Mouse (Mus musculus): Measurements from ENCODE around the gene Acbd6. TPM values are rescaled to one million over a fixed set of nuclear protein-coding genes. Genes with fewer than 3 reads are reported as not detected.

Acbd6 gene
- total and polyA plus RNA-seq, 2 experiments, result 14.8 to 71.5 TPM

DNA sequence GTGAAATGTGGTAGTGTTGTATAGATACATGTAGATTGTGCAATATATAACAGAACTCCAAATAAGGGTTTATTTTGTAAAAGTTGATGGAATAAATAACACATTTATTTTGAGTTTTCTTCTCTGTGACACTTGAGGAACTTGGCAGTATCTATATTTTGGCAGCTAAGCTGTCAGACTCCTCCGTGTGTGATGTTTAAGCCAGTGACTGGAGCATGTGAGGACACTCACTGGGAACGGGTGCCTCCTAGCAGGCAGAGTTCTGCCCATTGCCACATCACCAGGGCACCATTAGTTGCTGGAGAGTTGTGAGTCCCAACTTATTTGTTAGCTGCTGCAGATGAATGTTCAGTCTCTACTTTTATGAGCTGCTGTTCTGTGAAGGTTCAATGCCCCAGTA lies 30.0 kb downstream of the Acbd6 start:
- H3K27ac ChIP-seq (replicated peaks; ENCODE audit: insufficient read depth, low read depth, low read length), result no peak overlapping the region
- no peak overlapping the region for H3K9ac ChIP-seq (ENCODE audit: low read depth, low read length)
- H3K36me3 ChIP-seq (ENCODE audit: control insufficient read depth, insufficient read depth, low read length), result no peaks in the 10 kb centered on the region; the same call in 1 of the 2 replicates
- H3K4me1 ChIP-seq (ENCODE audit: control insufficient read depth, insufficient read depth, low read length), result no peaks in the 10 kb centered on the region
- no peak for DNase-seq (ENCODE audit: extremely low read depth, low read depth, low spot score)
- TF ChIP-seq POLR2A (IDR thresholded peaks at IDR 0.05; ENCODE audit: extremely low read depth, insufficient read depth, low read length) (no peak), CTCF (IDR thresholded peaks at IDR 0.05; ENCODE audit: low read depth, low read length) (no peak)
- H3K4me3 ChIP-seq (ENCODE audit: insufficient read depth, low read depth, low read length), result no peak overlapping the region
- no peaks in the 10 kb centered on the region; the same call in 1 of the 2 replicates for H3K79me2 ChIP-seq (ENCODE audit: control insufficient read depth, insufficient read depth, low read length)
- H3K27me3 ChIP-seq (ENCODE audit: control insufficient read depth, insufficient read depth, low read length), result no peaks in the 10 kb centered on the region
- 61% methylated on average over 2 of the region's 2 CpGs for WGBS

DNA sequence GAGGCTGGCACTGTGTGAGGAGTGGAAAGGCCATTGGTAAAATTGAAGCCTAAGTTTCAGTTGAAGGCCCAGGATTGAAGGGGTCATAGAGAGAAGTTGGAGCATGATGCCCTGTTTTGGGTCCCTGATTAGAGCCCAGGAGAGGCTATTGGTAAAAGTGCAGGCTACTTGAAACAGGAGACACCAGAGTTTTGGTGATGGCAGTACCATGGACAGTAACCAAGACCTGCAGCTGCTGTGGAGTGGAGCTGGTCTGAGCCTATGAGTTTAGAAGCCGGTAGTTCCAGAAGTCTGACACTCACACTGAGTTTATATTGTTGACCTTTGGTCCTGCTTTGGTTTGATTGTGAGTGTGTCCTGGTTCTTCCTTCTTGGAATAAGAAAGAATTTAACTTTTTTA lies 36.2 kb downstream of the Acbd6 start:
- WGBS, result 17% methylated on average over 1 of the region's 1 CpGs
- H3K4me3 ChIP-seq (ENCODE audit: insufficient read depth, low read depth, low read length), result no peak overlapping the region
- no peak overlapping the region for H3K9ac ChIP-seq (ENCODE audit: low read depth, low read length)
- no peaks in the 10 kb centered on the region for H3K36me3 ChIP-seq (ENCODE audit: control insufficient read depth, insufficient read depth, low read length)
- TF ChIP-seq POLR2A (IDR thresholded peaks at IDR 0.05; ENCODE audit: extremely low read depth, insufficient read depth, low read length), result no peak
- TF ChIP-seq CTCF (IDR thresholded peaks at IDR 0.05; ENCODE audit: low read depth, low read length), result no peak
- H3K79me2 ChIP-seq (ENCODE audit: control insufficient read depth, insufficient read depth, low read length), result no peaks in the 10 kb centered on the region; the same call in 1 of the 2 replicates
- no peak overlapping the region for H3K27ac ChIP-seq (replicated peaks; ENCODE audit: insufficient read depth, low read depth, low read length)
- peak; percentile 18 for DNase-seq (ENCODE audit: extremely low read depth, low read depth, low spot score)
- no peaks in the 10 kb centered on the region; the same call in 1 of the 2 replicates for H3K4me1 ChIP-seq (ENCODE audit: control insufficient read depth, insufficient read depth, low read length)
- H3K27me3 ChIP-seq (ENCODE audit: control insufficient read depth, insufficient read depth, low read length), result no peaks in the 10 kb centered on the region

DNA sequence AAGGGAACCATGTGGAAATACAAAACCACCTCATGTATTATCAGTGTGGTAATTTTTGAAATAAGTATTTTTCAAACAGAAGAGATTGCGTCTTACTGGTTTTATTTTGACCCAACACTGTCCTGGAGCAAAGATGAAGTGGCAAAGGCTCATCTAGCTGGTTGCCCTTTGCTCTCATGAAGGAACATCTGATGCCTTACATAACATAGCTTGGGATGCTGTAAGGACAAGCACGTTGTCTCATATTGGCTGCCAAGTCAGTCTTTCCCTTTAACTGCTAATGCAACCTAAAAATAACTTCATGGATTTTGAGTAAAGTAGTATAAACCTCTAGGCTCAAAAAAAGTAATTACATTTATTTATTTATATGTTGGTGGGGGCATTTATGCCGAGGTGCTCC lies 38.7 kb downstream of the Acbd6 start:
- Histone ChIP-seq H3K79me2 (ENCODE audit: control insufficient read depth, insufficient read depth, low read length) (no peaks in the 10 kb centered on the region), H3K4me1 (ENCODE audit: control insufficient read depth, insufficient read depth, low read length) (no peaks in the 10 kb centered on the region; the same call in 1 of the 2 replicates), H3K9ac (ENCODE audit: low read depth, low read length) (no peak overlapping the region), H3K4me3 (ENCODE audit: insufficient read depth, low read depth, low read length) (no peak overlapping the region), H3K27ac (replicated peaks; ENCODE audit: insufficient read depth, low read depth, low read length) (no peak overlapping the region), H3K36me3 (ENCODE audit: control insufficient read depth, insufficient read depth, low read length) (no peaks in the 10 kb centered on the region), H3K27me3 (ENCODE audit: control insufficient read depth, insufficient read depth, low read length) (no peaks in the 10 kb centered on the region)
- no peak for TF ChIP-seq CTCF (IDR thresholded peaks at IDR 0.05; ENCODE audit: low read depth, low read length)
- no peak for TF ChIP-seq POLR2A (IDR thresholded peaks at IDR 0.05; ENCODE audit: extremely low read depth, insufficient read depth, low read length)
- peak; percentile 49 for DNase-seq (ENCODE audit: extremely low read depth, low read depth, low spot score)
- 56% methylated on average over 3 of the region's 3 CpGs for WGBS

DNA sequence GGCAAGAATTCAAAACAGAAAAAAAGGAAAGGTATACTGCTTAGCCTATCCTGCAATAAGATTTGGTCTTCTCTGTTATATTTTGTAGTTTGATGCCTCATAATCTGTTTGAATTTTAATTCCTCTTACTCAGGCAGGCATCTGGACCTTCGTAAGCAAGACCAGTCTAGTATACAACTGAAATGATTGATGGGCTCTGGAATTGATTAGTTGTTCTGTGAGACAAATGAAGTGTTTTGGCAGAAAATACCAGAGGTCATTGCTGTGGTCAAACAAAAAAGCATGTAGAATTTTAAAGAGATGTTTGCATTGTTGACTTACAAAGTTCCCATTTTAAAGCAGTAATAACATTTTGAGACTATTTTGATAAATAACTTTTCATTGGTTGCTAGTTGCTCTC lies 46.8 kb downstream of the Acbd6 start:
- no peaks in the 10 kb centered on the region for H3K4me1 ChIP-seq (ENCODE audit: control insufficient read depth, insufficient read depth, low read length)
- no peak overlapping the region for H3K9ac ChIP-seq (ENCODE audit: low read depth, low read length)
- WGBS, result 28% methylated on average over 1 of the region's 1 CpGs
- peak; percentile 16 for DNase-seq (ENCODE audit: extremely low read depth, low read depth, low spot score)
- no peaks in the 10 kb centered on the region for H3K36me3 ChIP-seq (ENCODE audit: control insufficient read depth, insufficient read depth, low read length)
- no peak overlapping the region for H3K27ac ChIP-seq (replicated peaks; ENCODE audit: insufficient read depth, low read depth, low read length)
- H3K79me2 ChIP-seq (ENCODE audit: control insufficient read depth, insufficient read depth, low read length), result no peaks in the 10 kb centered on the region
- no peaks in the 10 kb centered on the region for H3K27me3 ChIP-seq (ENCODE audit: control insufficient read depth, insufficient read depth, low read length)
- TF ChIP-seq CTCF (IDR thresholded peaks at IDR 0.05; ENCODE audit: low read depth, low read length) (no peak), POLR2A (IDR thresholded peaks at IDR 0.05; ENCODE audit: extremely low read depth, insufficient read depth, low read length) (no peak)
- H3K4me3 ChIP-seq (ENCODE audit: insufficient read depth, low read depth, low read length), result no peak overlapping the region

DNA sequence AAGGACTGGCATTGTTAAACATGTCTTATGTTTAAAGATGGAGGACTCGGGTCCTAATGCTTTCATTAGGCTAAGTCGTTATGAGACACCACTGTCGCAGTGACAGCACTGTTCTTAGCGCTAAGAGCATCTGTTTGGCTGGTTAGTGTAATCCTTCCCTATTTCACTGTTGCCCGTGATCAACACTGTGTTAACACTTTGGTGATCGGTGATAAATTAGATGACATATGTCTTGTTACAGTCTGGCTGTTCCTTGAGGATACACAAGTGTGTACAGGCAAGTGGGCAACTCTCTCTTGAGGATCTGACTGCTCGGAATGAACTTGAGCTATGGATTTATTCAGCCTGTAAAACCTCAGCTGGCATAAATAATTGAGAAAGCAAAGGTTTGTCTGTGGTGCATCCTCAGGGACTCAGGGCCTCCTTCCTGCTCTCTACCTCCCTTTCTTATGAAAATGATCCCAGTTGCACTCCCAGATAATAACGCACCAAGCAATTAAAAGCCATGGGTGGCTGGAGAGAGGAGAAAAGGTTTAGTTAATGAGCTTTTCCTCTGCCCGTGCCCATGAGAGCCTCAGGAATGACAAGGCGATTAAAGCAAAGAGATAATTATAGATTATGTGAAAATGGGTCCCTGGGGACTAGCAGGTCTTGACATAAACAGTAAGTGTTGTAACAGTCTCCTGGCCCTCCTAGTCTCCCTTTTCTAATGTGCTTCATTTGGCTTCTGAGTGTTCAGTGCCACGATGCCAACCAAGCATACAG lies 47.7 kb downstream of the Acbd6 start:
- Histone ChIP-seq H3K36me3 (ENCODE audit: control insufficient read depth, insufficient read depth, low read length) (no peaks in the 10 kb centered on the region), H3K4me1 (ENCODE audit: control insufficient read depth, insufficient read depth, low read length) (no peaks in the 10 kb centered on the region), H3K4me3 (ENCODE audit: insufficient read depth, low read depth, low read length) (no peak overlapping the region), H3K27me3 (ENCODE audit: control insufficient read depth, insufficient read depth, low read length) (no peaks in the 10 kb centered on the region), H3K79me2 (ENCODE audit: control insufficient read depth, insufficient read depth, low read length) (no peaks in the 10 kb centered on the region), H3K9ac (ENCODE audit: low read depth, low read length) (no peak overlapping the region), H3K27ac (replicated peaks; ENCODE audit: insufficient read depth, low read depth, low read length) (no peak overlapping the region)
- 85% methylated on average over 11 of the region's 11 CpGs for WGBS
- TF ChIP-seq POLR2A (IDR thresholded peaks at IDR 0.05; ENCODE audit: extremely low read depth, insufficient read depth, low read length) (no peak), CTCF (IDR thresholded peaks at IDR 0.05; ENCODE audit: low read depth, low read length) (no peak)
- no peak for DNase-seq (ENCODE audit: extremely low read depth, low read depth, low spot score)

DNA sequence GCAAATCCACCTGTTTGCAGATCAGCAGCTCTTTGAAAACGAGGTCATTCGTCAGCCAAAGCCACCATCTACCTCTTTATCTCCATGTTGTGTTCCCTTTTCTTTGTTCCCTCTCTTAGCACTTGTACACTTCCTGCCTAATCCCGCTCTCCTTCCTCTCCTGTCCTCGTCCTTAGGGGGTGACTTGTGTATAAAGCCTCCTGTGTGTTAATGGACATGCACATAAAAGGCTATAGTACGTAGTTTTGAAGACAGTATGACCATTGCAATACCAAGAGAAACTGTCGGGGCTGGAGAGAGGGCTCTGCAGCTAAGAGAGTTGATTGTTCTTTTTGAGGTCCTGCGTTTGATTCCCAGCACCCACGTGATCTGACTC lies 48.2 kb downstream of the Acbd6 start:
- no peak for DNase-seq (ENCODE audit: extremely low read depth, low read depth, low spot score)
- no peak for TF ChIP-seq CTCF (IDR thresholded peaks at IDR 0.05; ENCODE audit: low read depth, low read length)
- no peak for TF ChIP-seq POLR2A (IDR thresholded peaks at IDR 0.05; ENCODE audit: extremely low read depth, insufficient read depth, low read length)
- no peak overlapping the region for H3K9ac ChIP-seq (ENCODE audit: low read depth, low read length)
- 88% methylated on average over 8 of the region's 8 CpGs for WGBS
- H3K4me1 ChIP-seq (ENCODE audit: control insufficient read depth, insufficient read depth, low read length), result no peaks in the 10 kb centered on the region
- no peak overlapping the region for H3K4me3 ChIP-seq (ENCODE audit: insufficient read depth, low read depth, low read length)
- H3K27me3 ChIP-seq (ENCODE audit: control insufficient read depth, insufficient read depth, low read length), result no peaks in the 10 kb centered on the region
- no peaks in the 10 kb centered on the region for H3K36me3 ChIP-seq (ENCODE audit: control insufficient read depth, insufficient read depth, low read length)
- no peaks in the 10 kb centered on the region for H3K79me2 ChIP-seq (ENCODE audit: control insufficient read depth, insufficient read depth, low read length)
- H3K27ac ChIP-seq (replicated peaks; ENCODE audit: insufficient read depth, low read depth, low read length), result no peak overlapping the region

Data from liver, adult 2 months (tissue).